Mouse (Mus musculus) macrophage (primary cell): ENCODE data around the gene Rab3b. TPM values are rescaled to one million over a fixed set of nuclear protein-coding genes. Genes with fewer than 3 reads are reported as not detected.
"Not testable (repeated sequence)": the region's sequence is repeated elsewhere in the genome, so short reads cannot be mapped to it uniquely, and the experiment has no call there.

Experiments used
- H3K27ac ChIP-seq: fragments of 350-480 bp; formaldehyde crosslinking; 2 replicates; pipeline ENCODE4 v1.9.0; 2021
- H3K36me3 ChIP-seq: fragments of 350-480 bp; formaldehyde crosslinking; 2 replicates; pipeline ENCODE4 v1.9.0; 2021; ENCODE audit errors: inconsistent target
- H3K4me3 ChIP-seq: fragments of 350-480 bp; formaldehyde crosslinking; 2 replicates; pipeline ENCODE4 v1.9.0; 2021; ENCODE audit errors: inconsistent target
- H3K79me2 ChIP-seq: fragments of 350-480 bp; formaldehyde crosslinking; 2 replicates; pipeline ENCODE4 v1.9.0; 2021; ENCODE audit errors: inconsistent target
- WGBS: methylation state at CpG from one replicate; pipeline ENCODE4 v1.1.7; 2026; ENCODE audit warnings: inconsistent platforms; ENCODE audit not compliant: missing documents; 5-methylcytosine and 5-hydroxymethylcytosine counted together
- polyA plus RNA-seq: library from polyadenylated mRNA; stranded (reverse); fragments of 250-400 nt; gene quantifications from 3 replicates; pipeline ENCODE4 v1.2.4, GENCODE M21; 2018; ENCODE audit warnings: inconsistent platforms

Rab3b gene
- polyA plus RNA-seq, 1 experiment from 2014 or later, result not detected

- Histone ChIP-seq H3K79me2 (no peaks in the 10 kb centered on the region), H3K4me3 (no peak overlapping the region), H3K27ac (no peak overlapping the region), H3K36me3 (no peaks in the 10 kb centered on the region)
- WGBS, result 86% methylated on average over 2 of the region's 2 CpGs
Observed at GRCm38 (mm10) chr4:108911866-108912265, 33.0 kb downstream of the Rab3b start.

GRCm38 (mm10) chr4:108913180-108913579, 34.3 kb downstream of the Rab3b start:
- 92% methylated on average over 2 of the region's 2 CpGs for WGBS
- Histone ChIP-seq H3K36me3 (no peaks in the 10 kb centered on the region), H3K4me3 (no peak overlapping the region), H3K27ac (no peak overlapping the region), H3K79me2 (no peaks in the 10 kb centered on the region)

- 84% methylated on average over 6 of the region's 6 CpGs for WGBS
- Histone ChIP-seq H3K36me3 (no peaks in the 10 kb centered on the region), H3K4me3 (no peak overlapping the region)
Observed at GRCm38 (mm10) chr4:108914391-108914790, 35.5 kb downstream of the Rab3b start.

DNA sequence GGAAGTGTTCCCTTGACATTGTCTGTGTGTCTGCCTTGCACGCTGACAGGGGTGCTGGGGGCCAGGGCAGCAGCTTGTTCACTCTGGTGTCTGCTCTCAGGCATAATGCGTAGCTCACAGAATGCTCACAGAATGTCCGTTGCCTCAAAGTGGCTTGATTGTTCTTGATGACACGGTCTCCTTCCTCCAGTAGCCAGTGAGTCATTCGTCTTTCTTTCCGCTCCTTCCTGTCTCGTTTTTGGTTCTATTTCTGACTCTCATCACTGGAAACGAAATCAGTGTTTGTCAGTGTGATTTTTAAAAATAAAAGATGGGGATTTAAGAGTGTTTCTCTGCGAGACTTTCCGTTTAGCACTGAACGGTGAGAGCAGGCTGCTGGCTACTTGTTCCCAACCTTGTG, 36.2 kb downstream of the Rab3b start:
- WGBS, result 46% methylated on average over 11 of the region's 11 CpGs
- no peak overlapping the region for H3K4me3 ChIP-seq
- H3K36me3 ChIP-seq, result no peaks in the 10 kb centered on the region
- no peaks in the 10 kb centered on the region for H3K79me2 ChIP-seq
- H3K27ac ChIP-seq, result peak overlapping the region; percentile 21

More at GRCm38 (mm10) chr4:108914391-108914790, 35.5 kb downstream of the Rab3b start:
- no peaks in the 10 kb centered on the region for H3K79me2 ChIP-seq
- H3K27ac ChIP-seq, result no peak overlapping the region

GRCm38 (mm10) chr4:108917654-108918053, 38.8 kb downstream of the Rab3b start:
- Histone ChIP-seq H3K36me3 (no peaks in the 10 kb centered on the region), H3K27ac (no peak overlapping the region), H3K4me3 (no peak overlapping the region), H3K79me2 (no peaks in the 10 kb centered on the region)
- WGBS, result 79% methylated on average over 3 of the region's 3 CpGs

DNA sequence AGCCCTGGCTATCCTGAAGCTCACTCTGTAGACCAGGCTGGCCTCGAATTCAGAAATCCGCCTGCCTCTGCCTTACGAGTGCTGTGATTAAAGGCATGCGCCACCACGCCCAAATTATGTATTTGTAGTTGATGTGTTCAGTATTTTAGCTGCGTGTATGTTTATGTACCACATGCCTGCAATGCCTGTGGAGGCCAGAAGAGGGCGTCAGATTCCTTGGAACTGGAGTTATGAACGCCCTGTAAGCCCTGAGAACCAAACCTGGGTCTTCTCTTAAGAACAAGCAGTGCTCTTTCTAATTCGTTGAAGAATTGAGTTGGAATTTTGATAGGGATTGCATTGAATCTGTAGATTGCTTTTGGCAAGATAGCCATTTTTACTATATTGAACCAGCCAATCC, 49.1 kb downstream of the Rab3b start:
- not testable (repeated sequence) for H3K36me3 ChIP-seq, H3K79me2 ChIP-seq, H3K27ac ChIP-seq, H3K4me3 ChIP-seq
- 77% methylated on average over 5 of the region's 9 CpGs for WGBS

GRCm38 (mm10) chr4:108933163-108933562, 54.3 kb downstream of the Rab3b start:
- Histone ChIP-seq H3K27ac (no peak overlapping the region), H3K79me2 (no peaks in the 10 kb centered on the region), H3K4me3 (no peak overlapping the region), H3K36me3 (no peaks in the 10 kb centered on the region)
- 88% methylated on average over 1 of the region's 1 CpGs for WGBS

DNA sequence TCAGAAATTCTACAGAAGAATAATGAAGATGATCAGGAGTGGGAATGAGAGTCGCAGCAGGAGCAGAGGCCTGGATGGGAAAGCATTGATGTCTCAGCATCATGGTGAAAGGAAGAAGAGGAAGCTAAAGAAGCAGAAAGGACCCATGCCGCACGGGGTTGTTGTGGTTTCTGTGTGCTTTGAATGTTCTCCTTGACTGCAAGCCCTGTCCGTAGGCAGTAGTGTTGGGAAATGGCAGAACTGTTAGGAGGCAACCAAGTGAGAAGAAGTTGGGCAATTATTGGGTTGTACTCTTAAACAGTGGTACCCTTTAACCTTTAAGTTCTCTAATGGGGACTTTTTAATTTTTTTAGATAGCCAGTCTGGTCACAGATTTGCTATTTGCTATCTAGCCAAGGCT, 56.0 kb downstream of the Rab3b start:
- H3K4me3 ChIP-seq, result no peak overlapping the region
- H3K79me2 ChIP-seq, result no peaks in the 10 kb centered on the region
- no peaks in the 10 kb centered on the region for H3K36me3 ChIP-seq
- no peak overlapping the region for H3K27ac ChIP-seq
- 45% methylated on average over 4 of the region's 4 CpGs for WGBS

DNA sequence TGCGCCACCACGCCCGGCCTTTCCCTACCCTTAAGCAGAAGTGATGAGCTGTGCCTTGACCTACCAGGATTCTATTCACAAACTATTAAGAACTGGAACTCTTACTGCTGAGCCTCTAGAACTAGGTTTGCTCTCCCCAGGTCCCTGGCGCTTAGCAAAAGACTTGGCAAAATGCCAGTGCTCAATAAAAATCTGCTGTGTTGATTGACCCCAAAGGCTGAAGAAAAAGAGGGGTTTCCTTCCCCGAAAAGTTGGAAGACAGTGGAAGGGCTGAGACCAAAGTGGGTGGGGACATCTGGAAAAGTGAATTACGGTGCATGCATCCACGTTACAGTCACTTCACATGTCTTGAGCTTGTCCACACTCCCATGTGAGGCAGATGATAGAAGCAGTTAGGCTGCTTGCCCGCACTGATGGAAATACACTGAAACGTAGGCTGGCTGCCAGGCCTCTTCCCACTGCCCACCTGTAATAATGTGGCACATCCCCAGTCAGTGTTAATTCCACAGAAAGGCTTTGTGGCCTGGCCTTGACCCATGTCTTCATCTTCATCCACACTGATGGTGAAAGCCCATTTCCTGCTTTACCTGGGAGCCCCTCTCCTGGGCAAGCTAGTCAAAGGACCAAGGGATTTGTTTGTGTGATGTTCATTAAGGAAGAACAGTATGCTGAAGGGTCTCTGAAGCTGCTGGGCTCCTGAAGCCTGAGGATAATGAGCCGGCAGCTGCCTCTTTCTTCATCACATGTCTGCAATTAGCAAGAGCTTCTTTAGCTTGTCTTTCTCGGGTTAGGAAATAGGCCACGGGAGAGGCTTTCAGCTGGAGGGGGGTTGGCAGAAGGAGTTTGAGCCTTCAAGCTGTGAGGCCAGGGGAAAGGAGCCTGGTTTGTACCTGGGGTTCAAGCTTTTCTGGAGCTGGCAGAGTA, 59.2 kb downstream of the Rab3b start:
- no peak overlapping the region for H3K4me3 ChIP-seq
- no peaks in the 10 kb centered on the region for H3K36me3 ChIP-seq
- no peaks in the 10 kb centered on the region for H3K79me2 ChIP-seq
- no peak overlapping the region for H3K27ac ChIP-seq
- WGBS, result 88% methylated on average over 12 of the region's 12 CpGs

GRCm38 (mm10) chr4:108940681-108941473, 62.0 kb downstream of the Rab3b start:
- no peaks in the 10 kb centered on the region for H3K79me2 ChIP-seq
- WGBS, result 92% methylated on average over 17 of the region's 17 CpGs
- no peak overlapping the region for H3K27ac ChIP-seq
- H3K4me3 ChIP-seq, result no peak overlapping the region
- H3K36me3 ChIP-seq, result no peaks in the 10 kb centered on the region

GRCm38 (mm10) chr4:108942171-108942570, 63.3 kb downstream of the Rab3b start:
- 95% methylated on average over 3 of the region's 4 CpGs for WGBS
- Histone ChIP-seq H3K36me3 (no peaks in the 10 kb centered on the region), H3K79me2 (no peaks in the 10 kb centered on the region), H3K4me3 (no peak overlapping the region), H3K27ac (no peak overlapping the region)

DNA sequence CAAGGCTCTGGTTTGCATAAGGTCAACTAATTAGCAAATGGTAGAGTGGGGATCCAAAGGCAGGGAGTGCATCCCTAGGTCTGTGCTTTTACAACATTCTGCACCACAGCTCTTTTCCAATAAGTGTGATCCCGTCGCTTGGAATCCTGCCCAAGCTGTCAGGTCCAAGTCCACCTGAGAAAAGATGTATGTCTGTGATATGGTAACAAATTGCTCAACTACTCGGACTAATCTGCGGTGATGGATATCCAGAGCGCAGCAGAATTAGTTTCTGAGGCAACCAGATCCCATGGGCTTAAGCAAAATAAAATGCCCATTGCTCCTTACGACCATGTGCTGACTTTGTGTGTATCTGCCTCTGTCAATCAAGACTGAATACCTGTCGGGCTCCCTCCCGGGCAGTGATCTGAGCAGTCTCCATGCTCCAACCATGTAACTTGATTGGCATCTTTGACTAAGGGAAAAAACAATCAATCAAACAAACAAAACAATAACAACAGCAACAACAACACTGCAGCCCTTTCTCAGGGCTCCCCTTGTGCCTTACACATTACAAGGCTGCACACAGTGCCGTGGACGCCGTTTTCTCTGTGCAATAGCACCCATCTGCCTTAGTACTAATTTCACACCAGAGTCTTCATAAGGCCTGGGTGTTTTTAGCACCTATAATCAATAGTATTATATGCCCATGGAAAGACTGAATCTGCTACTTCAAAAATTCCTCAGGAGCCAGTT, 64.3 kb downstream of the Rab3b start:
- Histone ChIP-seq H3K4me3 (no peak overlapping the region), H3K27ac (no peak overlapping the region), H3K79me2 (no peaks in the 10 kb centered on the region), H3K36me3 (no peaks in the 10 kb centered on the region)
- WGBS, result 95% methylated on average over 11 of the region's 11 CpGs

- Histone ChIP-seq H3K79me2 (no peaks in the 10 kb centered on the region), H3K4me3 (no peak overlapping the region), H3K36me3 (no peaks in the 10 kb centered on the region), H3K27ac (no peak overlapping the region)
- 92% methylated on average over 7 of the region's 7 CpGs for WGBS
Observed at GRCm38 (mm10) chr4:108949168-108949567, 70.3 kb downstream of the Rab3b start.

DNA sequence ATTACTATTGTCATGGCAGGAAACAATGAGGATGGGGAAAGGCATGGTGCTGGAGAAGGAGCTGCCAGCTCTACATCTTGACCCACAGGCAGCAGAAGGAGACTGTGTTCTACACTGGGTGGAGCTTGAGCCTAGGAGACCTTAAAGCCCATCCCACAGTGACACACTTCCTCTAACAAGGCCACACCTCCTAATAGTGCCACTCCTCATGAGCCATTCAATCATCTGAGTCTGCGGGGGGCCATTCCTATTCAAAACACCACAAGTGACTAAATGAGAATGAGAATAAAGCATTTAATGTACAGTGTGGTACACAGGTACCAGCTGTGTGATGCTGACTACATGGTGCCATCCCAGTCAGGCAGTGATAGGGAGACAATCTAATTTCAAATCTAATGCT, 71.3 kb downstream of the Rab3b start:
- Histone ChIP-seq H3K27ac (no peak overlapping the region), H3K79me2 (no peaks in the 10 kb centered on the region), H3K36me3 (no peaks in the 10 kb centered on the region), H3K4me3 (no peak overlapping the region)
- 94% methylated on average over 1 of the region's 1 CpGs for WGBS
